Mouse (Mus musculus): ENCODE results near the gene Olfr1308.

Gene Olfr1308

GRCm38 (mm10) chr2:111964844-111965243 is at the start of gene Olfr1308:
Gene Olfr1308 (minus strand): TSS chr2:111964944.
- no peak for DNase-seq (ENCODE audit: low spot score in 2 of 2)

DNA sequence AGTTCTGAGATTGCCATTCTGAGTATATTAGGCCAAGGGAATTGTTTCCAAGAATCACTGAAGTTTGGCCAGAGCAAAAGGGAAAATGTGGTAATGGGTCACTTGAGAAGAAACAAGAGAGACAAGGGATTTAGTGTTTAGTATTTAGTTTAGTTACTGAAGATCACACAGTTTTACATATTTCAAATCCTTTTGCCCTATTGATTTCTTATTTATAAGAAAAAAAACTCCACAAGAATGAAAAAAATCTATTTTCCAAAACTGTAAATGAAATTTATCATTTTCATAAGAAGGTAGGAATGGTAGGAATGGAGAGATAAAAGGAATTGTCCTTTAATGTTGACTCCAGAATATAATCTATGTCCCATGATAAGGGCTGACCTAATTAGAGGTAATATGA is 47.9 kb upstream of the Olfr1308 start, which contains the start of gene Olfr1310:
Gene Olfr1310 (minus strand): TSS at position 101 of the 400 bp plus-strand sequence.
- no peak for DNase-seq (ENCODE audit: low spot score in 2 of 2)

DNA sequence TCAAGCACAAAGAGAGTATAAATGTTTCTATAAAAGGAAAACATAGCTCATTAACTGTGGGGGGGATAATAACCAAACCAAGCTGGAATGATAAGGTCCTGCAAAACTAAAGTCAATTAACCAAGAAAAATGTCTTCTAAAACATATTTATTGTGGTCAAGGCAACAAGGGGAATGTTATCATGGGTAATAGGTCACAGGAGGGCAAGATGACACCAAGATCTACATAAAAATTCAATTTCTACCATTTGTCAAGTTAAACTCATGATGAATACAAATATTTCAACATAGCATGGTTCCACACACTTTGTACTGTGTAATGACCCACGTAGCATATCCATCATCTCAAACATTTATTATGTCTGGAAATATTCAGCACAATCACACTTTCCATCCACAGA is 25.4 kb upstream of the Olfr1308 start, which contains the start of gene Olfr1309:
Gene Olfr1309 (minus strand): TSS at position 101 of the 400 bp plus-strand sequence.
- no peak for DNase-seq (ENCODE audit: low spot score in 2 of 2)

GRCm38 (mm10) chr2:111949340-111949739 is 15.4 kb downstream of the Olfr1308 start, which contains the start of gene Olfr1307:
Gene Olfr1307 (minus strand): TSS chr2:111949440.
- no peak for DNase-seq (ENCODE audit: low spot score in 2 of 2)

DNA sequence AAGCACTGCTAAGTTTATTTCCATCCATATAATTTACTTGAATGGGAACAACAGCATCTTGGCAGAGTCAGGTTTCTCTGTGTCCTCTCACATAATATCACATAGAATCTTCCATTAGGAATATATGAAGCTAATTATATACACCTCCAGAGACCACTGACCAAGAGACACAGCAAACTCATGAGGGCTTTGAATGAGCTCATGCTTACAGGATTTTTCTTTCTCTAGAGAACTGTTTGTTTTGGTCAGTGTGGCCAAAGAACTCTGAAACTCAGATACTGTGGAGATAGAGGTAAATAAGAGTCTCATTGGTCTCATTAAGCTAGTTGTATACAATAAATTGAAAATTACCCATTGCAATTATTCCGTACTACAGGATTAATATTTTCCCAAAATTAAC is 48.6 kb downstream of the Olfr1308 start, which contains the start of gene Olfr1306:
Gene Olfr1306 (minus strand): TSS at position 101 of the 400 bp plus-strand sequence.
- no peak for DNase-seq (ENCODE audit: low spot score in 2 of 2)
